Mouse (Mus musculus) neural tube, embryonic 14.5 days (tissue): ENCODE measurements around the gene Dtnb. TPM values are rescaled to one million over a fixed set of nuclear protein-coding genes. Genes with fewer than 3 reads are reported as not detected.
"Not testable (repeated sequence)": the region's sequence is repeated elsewhere in the genome, so short reads cannot be mapped to it uniquely, and the experiment has no call there.

Experiments used
- ATAC-seq: fragments of 200-750 bp; cut with Nextera tagmentation; 2 replicates; pipeline ENCODE4 v1.8.0; 2017; ENCODE audit warnings: low read depth, mild to moderate bottlenecking, moderate TSS enrichment, moderate library complexity
- H3K27ac ChIP-seq: fragments of 300-500 bp; sonication (generic); 2 replicates; pipeline ENCODE4 v1.5.1; 2014; ENCODE audit warnings: low read depth, mild to moderate bottlenecking, control low read depth, low read length, moderate library complexity, mixed read lengths
- H3K27me3 ChIP-seq: fragments of 300-500 bp; sonication (generic); 2 replicates; pipeline ENCODE4 v1.6.1; 2014; ENCODE audit warnings: low read length; ENCODE audit not compliant: control insufficient read depth, insufficient read depth
- H3K36me3 ChIP-seq: fragments of 300-500 bp; sonication (generic); 2 replicates; pipeline ENCODE4 v1.6.1; 2014; ENCODE audit warnings: low read length, mixed read lengths; ENCODE audit not compliant: control insufficient read depth, insufficient read depth
- H3K4me1 ChIP-seq: fragments of 300-500 bp; sonication (generic); 2 replicates; pipeline ENCODE4 v1.6.1; 2014; ENCODE audit warnings: low read length; ENCODE audit not compliant: control insufficient read depth, insufficient read depth
- H3K4me2 ChIP-seq: fragments of 300-500 bp; sonication (generic); 2 replicates; pipeline ENCODE4 v1.6.1; 2014; ENCODE audit warnings: mild to moderate bottlenecking, low read depth, low read length, control low read depth
- H3K4me3 ChIP-seq: fragments of 300-500 bp; sonication (generic); 2 replicates; pipeline ENCODE4 v1.5.1; 2014; ENCODE audit warnings: low read depth, low read length, control low read depth, mixed read lengths
- H3K9ac ChIP-seq: fragments of 300-500 bp; sonication (generic); replicated peaks from 2 replicates; pipeline ENCODE4 v1.6.1; 2014; ENCODE audit warnings: low read depth, mild to moderate bottlenecking, control low read depth, low read length, mixed read lengths
- H3K9me3 ChIP-seq: fragments of 300-500 bp; sonication (generic); 2 replicates; pipeline ENCODE4 v1.6.1; 2016; ENCODE audit warnings: low read length; ENCODE audit not compliant: control insufficient read depth
- WGBS: fragments of 180-500 bp; shearing (Covaris S2); extraction: QIAGEN DNeasy Blood & Tissue Kit; methylation state at CpG from one replicate; pipeline ENCODE4 v1.1.7; 2014; 5-methylcytosine and 5-hydroxymethylcytosine counted together
- polyA plus RNA-seq: library from polyadenylated mRNA; unstranded; fragments of >200 nt; fragmentation: Nextera tagmentation; extraction: Ambion mirVana; gene quantifications from 2 replicates; pipeline ENCODE4 v1.2.1, GENCODE M21; 2014

Gene Dtnb
- polyA plus RNA-seq, 1 experiment from 2014 or later: 72.6 TPM

GRCm38 (mm10) chr12:3683041-3683440 is 110.9 kb downstream of the Dtnb start:
- WGBS: 65% methylated on average over 8 of the region's 8 CpGs
- H3K4me2 ChIP-seq: no peak overlapping the region
- no peaks in the 10 kb centered on the region for H3K4me1 ChIP-seq
- no peaks in the 10 kb centered on the region for H3K36me3 ChIP-seq
- no peaks in the 10 kb centered on the region for H3K27me3 ChIP-seq
- no peak overlapping the region for H3K4me3 ChIP-seq
- H3K9me3 ChIP-seq: no peaks in the 10 kb centered on the region
- no peak overlapping the region for H3K9ac ChIP-seq
- ATAC-seq: no peak
- H3K27ac ChIP-seq: no peak overlapping the region

GRCm38 (mm10) chr12:3686419-3686940 is 114.3 kb downstream of the Dtnb start:
- H3K27ac ChIP-seq: no peak overlapping the region
- 88% methylated on average over 7 of the region's 7 CpGs for WGBS
- H3K4me1 ChIP-seq: no peaks in the 10 kb centered on the region
- H3K27me3 ChIP-seq: no peaks in the 10 kb centered on the region
- H3K9ac ChIP-seq: no peak overlapping the region
- H3K4me2 ChIP-seq: no peak overlapping the region
- no peak for ATAC-seq
- no peaks in the 10 kb centered on the region for H3K9me3 ChIP-seq
- H3K4me3 ChIP-seq: no peak overlapping the region
- H3K36me3 ChIP-seq: no peaks in the 10 kb centered on the region

- ATAC-seq, H3K9me3 ChIP-seq, H3K4me2 ChIP-seq, H3K27ac ChIP-seq, H3K4me1 ChIP-seq, H3K27me3 ChIP-seq, H3K9ac ChIP-seq, H3K4me3 ChIP-seq, H3K36me3 ChIP-seq: not testable (repeated sequence)
- 92% methylated on average over 17 of the region's 17 CpGs for WGBS
Observed at GRCm38 (mm10) chr12:3690926-3691529, 118.8 kb downstream of the Dtnb start.

GRCm38 (mm10) chr12:3692795-3693392 is 120.7 kb downstream of the Dtnb start:
- Histone ChIP-seq H3K27ac (no peak overlapping the region), H3K4me2 (no peak overlapping the region), H3K4me3 (no peak overlapping the region), H3K9ac (no peak overlapping the region), H3K27me3 (no peaks in the 10 kb centered on the region), H3K4me1 (no peaks in the 10 kb centered on the region), H3K36me3 (no peaks in the 10 kb centered on the region), H3K9me3 (no peaks in the 10 kb centered on the region)
- no peak for ATAC-seq
- WGBS: 95% methylated on average over 6 of the region's 6 CpGs

- Histone ChIP-seq H3K36me3 (no peaks in the 10 kb centered on the region), H3K27ac (no peak overlapping the region), H3K4me1 (no peaks in the 10 kb centered on the region), H3K9ac (no peak overlapping the region), H3K4me3 (no peak overlapping the region), H3K9me3 (no peaks in the 10 kb centered on the region), H3K4me2 (no peak overlapping the region), H3K27me3 (no peaks in the 10 kb centered on the region)
- 74% methylated on average over 5 of the region's 5 CpGs for WGBS
- ATAC-seq: peak; percentile 77; the same call in 1 of the 2 replicates
Observed at GRCm38 (mm10) chr12:3695741-3696501, 123.7 kb downstream of the Dtnb start.

GRCm38 (mm10) chr12:3700503-3700902 is 128.3 kb downstream of the Dtnb start:
- Histone ChIP-seq H3K36me3 (no peaks in the 10 kb centered on the region), H3K4me2 (no peak overlapping the region), H3K4me3 (no peak overlapping the region), H3K9me3 (no peaks in the 10 kb centered on the region), H3K4me1 (no peaks in the 10 kb centered on the region), H3K9ac (no peak overlapping the region), H3K27me3 (no peaks in the 10 kb centered on the region), H3K27ac (no peak overlapping the region)
- ATAC-seq: no peak
- 98% methylated on average over 4 of the region's 4 CpGs for WGBS

- H3K9ac ChIP-seq: no peak overlapping the region
- no peaks in the 10 kb centered on the region for H3K9me3 ChIP-seq
- H3K4me3 ChIP-seq: no peak overlapping the region
- H3K27ac ChIP-seq: no peak overlapping the region
- 91% methylated on average over 7 of the region's 7 CpGs for WGBS
- ATAC-seq: no peak
- no peaks in the 10 kb centered on the region for H3K4me1 ChIP-seq
- H3K27me3 ChIP-seq: no peaks in the 10 kb centered on the region
- no peaks in the 10 kb centered on the region for H3K36me3 ChIP-seq
- no peak overlapping the region for H3K4me2 ChIP-seq
Observed at GRCm38 (mm10) chr12:3702903-3703302, 130.7 kb downstream of the Dtnb start.

GRCm38 (mm10) chr12:3719151-3719721 is 147.1 kb downstream of the Dtnb start:
- no peaks in the 10 kb centered on the region for H3K27me3 ChIP-seq
- no peaks in the 10 kb centered on the region for H3K36me3 ChIP-seq
- H3K4me3 ChIP-seq: no peak overlapping the region
- H3K27ac ChIP-seq: no peak overlapping the region
- H3K9me3 ChIP-seq: no peaks in the 10 kb centered on the region
- no peak overlapping the region for H3K9ac ChIP-seq
- peak; percentile 41; the same call in 1 of the 2 replicates for ATAC-seq
- H3K4me2 ChIP-seq: no peak overlapping the region
- no peaks in the 10 kb centered on the region for H3K4me1 ChIP-seq
- WGBS: 49% methylated on average over 4 of the region's 4 CpGs

- no peaks in the 10 kb centered on the region for H3K4me1 ChIP-seq
- no peak overlapping the region for H3K27ac ChIP-seq
- no peaks in the 10 kb centered on the region for H3K27me3 ChIP-seq
- H3K9ac ChIP-seq: no peak overlapping the region
- H3K9me3 ChIP-seq: no peaks in the 10 kb centered on the region
- no peaks in the 10 kb centered on the region for H3K36me3 ChIP-seq
- no peak overlapping the region for H3K4me3 ChIP-seq
- H3K4me2 ChIP-seq: no peak overlapping the region
- 85% methylated on average over 2 of the region's 2 CpGs for WGBS
- no peak for ATAC-seq
Observed at GRCm38 (mm10) chr12:3720527-3720926, 148.3 kb downstream of the Dtnb start.
